Mouse (Mus musculus) olfactory bulb, adult 2 months (tissue): ENCODE results near the gene Zmiz1. TPM values are rescaled to one million over a fixed set of nuclear protein-coding genes. Genes with fewer than 3 reads are reported as not detected.
A peak's percentile ranks its signal among the peaks of the same experiment; 100 is the strongest.

Experiments
- H3K27ac ChIP-seq: fragments of 200-500 bp; 2 replicates; pipeline ENCODE4 v1.5.1; 2012; ENCODE audit warnings: low read depth, low read length; ENCODE audit not compliant: insufficient read depth
- H3K4me1 ChIP-seq: fragments of 200-500 bp; 2 replicates; pipeline ENCODE4 v1.6.1; 2012; ENCODE audit warnings: low read length; ENCODE audit not compliant: control insufficient read depth, insufficient read depth
- H3K4me3 ChIP-seq: fragments of 200-500 bp; 2 replicates; pipeline ENCODE4 v1.5.1; 2012; ENCODE audit warnings: mild to moderate bottlenecking, low read depth, low read length, moderate library complexity; ENCODE audit not compliant: insufficient read depth
- CTCF ChIP-seq: fragments of 200-500 bp; IDR thresholded peaks from 2 replicates; pipeline ENCODE4 v1.5.1; 2012; ENCODE audit warnings: low read depth, mild to moderate bottlenecking, low read length, moderate library complexity; ENCODE audit not compliant: insufficient read depth
- POLR2A ChIP-seq: fragments of 200-500 bp; IDR thresholded peaks from 2 replicates; pipeline ENCODE4 v1.6.1; 2012; ENCODE audit warnings: mild to moderate bottlenecking, low read depth, low read length, moderate library complexity; ENCODE audit not compliant: insufficient read depth
- WGBS: fragments of 180-500 bp; shearing (Covaris S2); methylation state at CpG from one replicate; pipeline ENCODE4 v1.1.7; 2018; 5-methylcytosine and 5-hydroxymethylcytosine counted together
- polyA plus RNA-seq: library from polyadenylated mRNA; stranded (reverse); fragments of >200 nt; gene quantifications from 2 replicates; pipeline ENCODE4 v1.2.4, GENCODE M21; 2012; ENCODE audit warnings: low replicate concordance; ENCODE audit not compliant: missing spikeins, insufficient read depth, insufficient read length

Zmiz1 gene
- polyA plus RNA-seq, 1 experiment = not detected

DNA sequence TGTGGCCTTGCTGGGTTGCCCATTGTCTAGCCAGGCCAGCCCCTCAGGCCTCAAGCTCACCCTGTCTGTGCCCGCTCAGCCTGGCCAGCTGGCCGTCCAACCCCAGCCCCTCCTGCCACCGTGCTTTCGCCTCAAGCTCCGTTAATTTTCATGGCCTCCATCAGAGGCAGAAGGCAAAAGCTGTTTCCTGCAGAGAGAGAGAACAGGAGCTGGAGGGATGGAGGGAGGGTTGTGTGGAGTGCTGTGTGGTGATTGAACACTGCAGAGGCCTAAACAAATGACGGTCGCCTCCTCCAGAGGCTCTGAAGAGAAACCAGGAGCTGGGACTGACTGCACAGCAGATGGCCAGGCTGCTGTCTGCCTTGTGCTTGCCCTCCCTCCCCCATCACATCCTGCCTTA is 164.7 kb downstream of the Zmiz1 start:
- Histone ChIP-seq H3K27ac (peak overlapping the region; percentile 54; the same call in 1 of the 2 replicates), H3K4me3 (no peak overlapping the region), H3K4me1 (peaks cover 50% of the 10 kb centered on the region)
- 41% methylated on average over 7 of the region's 7 CpGs for WGBS
- TF ChIP-seq CTCF = no peak
- TF ChIP-seq POLR2A = no peak

GRCm38 (mm10) chr14:25624659-25625058 is 165.7 kb downstream of the Zmiz1 start:
- Histone ChIP-seq H3K4me3 (no peak overlapping the region), H3K4me1 (peaks cover 44% of the 10 kb centered on the region), H3K27ac (no peak overlapping the region)
- 87% methylated on average over 6 of the region's 6 CpGs for WGBS
- TF ChIP-seq CTCF = no peak
- TF ChIP-seq POLR2A = no peak

DNA sequence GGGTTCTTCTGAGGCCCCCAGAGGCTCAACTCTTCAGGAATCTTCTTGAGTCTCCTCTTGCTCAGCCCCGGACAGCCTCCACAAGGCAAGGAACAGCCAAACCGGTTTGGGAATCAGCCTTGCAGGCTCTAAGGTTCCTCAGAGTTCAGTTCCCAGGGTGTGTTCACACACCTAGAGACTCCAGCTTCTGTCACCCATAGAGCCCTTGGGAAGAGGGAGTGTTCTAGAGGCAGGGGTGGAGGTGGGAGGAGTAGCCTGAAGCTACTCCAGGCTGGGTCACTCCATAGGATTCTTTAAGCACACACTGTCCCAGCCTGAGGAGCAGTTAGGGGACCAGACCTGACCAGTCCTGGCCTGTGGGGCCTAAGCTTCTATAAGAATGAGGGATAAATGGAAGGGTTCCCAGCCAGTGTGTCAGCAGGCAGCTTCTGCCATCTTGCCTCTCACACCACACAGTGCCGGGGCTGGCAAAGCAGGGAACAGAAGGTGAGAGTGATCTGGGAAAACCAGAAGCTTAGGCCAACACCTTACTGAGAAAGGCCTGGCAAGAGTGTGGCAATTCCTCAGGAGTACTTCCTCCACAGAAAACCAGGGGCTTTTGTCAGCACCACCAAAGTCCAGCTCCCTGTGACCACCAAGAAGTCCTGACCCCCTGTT is 168.7 kb downstream of the Zmiz1 start:
- H3K4me1 ChIP-seq = peaks cover 43% of the 10 kb centered on the region
- WGBS = 78% methylated on average over 3 of the region's 3 CpGs
- no peak overlapping the region for H3K27ac ChIP-seq
- no peak for TF ChIP-seq CTCF
- TF ChIP-seq POLR2A = no peak
- H3K4me3 ChIP-seq = no peak overlapping the region

GRCm38 (mm10) chr14:25628448-25629099 is 169.6 kb downstream of the Zmiz1 start:
- Histone ChIP-seq H3K27ac (no peak overlapping the region), H3K4me1 (peaks cover 48% of the 10 kb centered on the region), H3K4me3 (no peak overlapping the region)
- TF ChIP-seq CTCF = no peak
- TF ChIP-seq POLR2A = no peak
- 85% methylated on average over 5 of the region's 5 CpGs for WGBS

GRCm38 (mm10) chr14:25629866-25630606 is 171.1 kb downstream of the Zmiz1 start:
- H3K27ac ChIP-seq = no peak overlapping the region; the same call in none of the 2 replicates

GRCm38 (mm10) chr14:25630647-25631409 is 171.8 kb downstream of the Zmiz1 start:
- TF ChIP-seq POLR2A (no peak), CTCF (no peak)
- WGBS = 92% methylated on average over 7 of the region's 7 CpGs
- Histone ChIP-seq H3K4me3 (no peak overlapping the region), H3K4me1 (peaks cover 53% of the 10 kb centered on the region), H3K27ac (no peak overlapping the region; the same call in 1 of the 2 replicates)

More at GRCm38 (mm10) chr14:25629866-25630606, 171.1 kb downstream of the Zmiz1 start:
- 71% methylated on average over 12 of the region's 12 CpGs for WGBS
- TF ChIP-seq CTCF = no peak
- TF ChIP-seq POLR2A = no peak
- H3K4me3 ChIP-seq = no peak overlapping the region
- peaks cover 47% of the 10 kb centered on the region for H3K4me1 ChIP-seq

- TF ChIP-seq POLR2A (no peak), CTCF (no peak)
- H3K4me1 ChIP-seq = peaks cover 56% of the 10 kb centered on the region
- no peak overlapping the region for H3K4me3 ChIP-seq
- WGBS = 84% methylated on average over 6 of the region's 6 CpGs
- no peak overlapping the region for H3K27ac ChIP-seq
Observed at GRCm38 (mm10) chr14:25631481-25631880, 172.5 kb downstream of the Zmiz1 start.

DNA sequence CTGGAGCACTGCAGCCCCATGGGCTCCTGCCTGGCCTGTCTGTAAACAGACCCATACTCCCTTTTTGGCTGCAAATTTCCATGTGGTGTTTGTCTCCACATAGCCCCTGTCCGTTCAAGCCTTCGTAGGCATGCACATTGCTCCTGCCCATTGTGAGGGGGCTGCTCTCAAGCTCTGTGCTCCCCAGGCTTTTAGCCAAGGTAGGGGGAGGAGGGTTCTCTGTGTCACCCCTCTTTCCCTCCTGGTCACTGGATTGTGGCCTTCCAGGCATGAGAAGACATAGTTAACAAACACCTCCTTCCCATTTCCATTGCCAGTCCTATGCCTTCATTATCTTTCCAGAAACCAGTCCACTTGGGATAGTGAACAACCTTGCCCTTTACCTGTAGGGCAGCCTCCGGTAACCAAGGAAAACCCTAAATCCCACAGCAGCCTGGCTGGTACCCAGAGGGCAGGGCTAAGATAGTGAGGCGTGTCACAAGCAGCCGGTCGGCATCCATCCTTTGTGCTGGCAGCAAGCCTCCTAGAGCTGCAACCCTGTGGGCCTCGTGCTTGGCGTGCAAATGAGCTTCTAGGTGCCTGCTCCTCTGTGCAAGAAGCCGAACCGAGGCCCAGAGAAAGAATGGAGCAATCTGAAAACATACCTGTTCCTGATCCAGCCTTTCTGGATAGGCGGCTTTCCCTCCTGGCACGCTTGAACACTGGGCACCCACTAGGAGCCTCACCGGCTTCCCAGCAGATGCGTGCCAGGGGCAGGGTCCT is 174.7 kb downstream of the Zmiz1 start:
- peaks cover 59% of the 10 kb centered on the region for H3K4me1 ChIP-seq
- no peak overlapping the region for H3K4me3 ChIP-seq
- 51% methylated on average over 14 of the region's 14 CpGs for WGBS
- H3K27ac ChIP-seq = peak overlapping the region; percentile 8; the same call in 1 of the 2 replicates
- TF ChIP-seq CTCF = no peak
- no peak for TF ChIP-seq POLR2A
